Mouse (Mus musculus) embryonic fibroblast, embryonic 13.5 days (primary cell): ENCODE measurements around the gene BC107364.

Source experiments
- CTCF ChIP-seq: IDR thresholded peaks from 2 replicates; pipeline ENCODE4 v1.5.1; 2011; ENCODE audit warnings: mild to moderate bottlenecking, control low read depth, low read length, moderate library complexity, borderline replicate concordance; ENCODE audit not compliant: insufficient read depth
- POLR2A ChIP-seq: IDR thresholded peaks from 2 replicates; pipeline ENCODE4 v1.6.1; 2011; ENCODE audit warnings: low read depth, mild to moderate bottlenecking, control low read depth, low read length, moderate library complexity

DNA sequence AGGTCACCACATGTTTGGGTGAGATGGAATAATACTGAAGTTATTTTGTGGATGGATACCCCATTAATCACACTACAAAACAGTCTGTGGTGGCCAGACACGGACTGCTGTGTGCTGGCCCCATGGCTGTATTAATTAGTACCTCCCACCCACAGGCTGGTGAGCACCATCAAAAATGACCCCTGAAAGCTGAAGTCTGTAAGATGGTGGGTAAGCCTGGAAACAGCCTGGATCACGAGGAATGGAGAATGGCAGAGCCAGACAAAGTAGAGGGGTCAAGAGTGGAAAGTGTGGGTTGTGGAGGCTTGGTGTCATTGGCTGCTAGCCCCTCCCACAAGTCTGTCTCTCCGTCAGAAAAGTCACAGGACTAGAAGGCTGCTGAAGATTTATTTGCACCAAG lies 31.3 kb downstream of the BC107364 start:
- TF ChIP-seq CTCF (no peak), POLR2A (no peak)
